Mouse (Mus musculus) CH12.LX (cell line): Measurements from ENCODE around the gene Olfr418. TPM values are rescaled to one million over a fixed set of nuclear protein-coding genes. Genes with fewer than 3 reads are reported as not detected.

Source experiments
- DNase-seq: peaks from one replicate; pipeline ENCODE4 v3.0.0-alpha.2; 2013; ENCODE audit errors: extremely low read depth
- H3K27ac ChIP-seq: 2 replicates; pipeline ENCODE4 v1.5.1; 2012; ENCODE audit warnings: low read depth, mild to moderate bottlenecking, control low read depth, moderate library complexity; ENCODE audit not compliant: insufficient read depth
- H3K27me3 ChIP-seq: replicated peaks from 2 replicates; pipeline ENCODE3; 2012; ENCODE audit warnings: inconsistent platforms
- H3K36me3 ChIP-seq, 2 experiments: replicated peaks in 1 of 2; 2 replicates each; pipeline versions ENCODE3 to v1.6.1; 2012; ENCODE audit warnings: inconsistent platforms in 1 of 2, low read length in 1 of 2, mild to moderate bottlenecking in 1 of 2, mixed read lengths in 1 of 2, moderate library complexity in 1 of 2; ENCODE audit not compliant: control insufficient read depth in 1 of 2, insufficient read depth in 1 of 2
- H3K4me1 ChIP-seq, 2 experiments: 2 replicates each; pipeline ENCODE4 v1.6.1; 2012; ENCODE audit warnings: inconsistent platforms in 1 of 2, moderate library complexity in 1 of 2; ENCODE audit not compliant: insufficient read depth in 2 of 2, control insufficient read depth in 1 of 2
- H3K4me2 ChIP-seq: 2 replicates; pipeline ENCODE4 v1.6.1; 2012; ENCODE audit warnings: low read depth, mild to moderate bottlenecking, control low read depth; ENCODE audit not compliant: poor library complexity, insufficient read depth, severe bottlenecking
- H3K4me3 ChIP-seq, 3 experiments: fragments of 150-350 bp in 1 of 3; sonication (generic) in 1 of 3; replicated peaks in 1 of 3; 2 replicates each; pipeline versions ENCODE3 to v1.5.1; 2011 to 2012; ENCODE audit warnings: low read depth in 2 of 3, low read length in 2 of 3, mild to moderate bottlenecking in 2 of 3, moderate library complexity in 2 of 3, control low read depth in 1 of 3, improper control_type of control experiment in 1 of 3, inconsistent platforms in 1 of 3, mixed read lengths in 1 of 3; ENCODE audit not compliant: poor library complexity in 1 of 3
- H3K79me2 ChIP-seq: replicated peaks from 2 replicates; pipeline ENCODE4 v1.6.1; 2012; ENCODE audit warnings: mild to moderate bottlenecking, moderate library complexity; ENCODE audit not compliant: control insufficient read depth, poor library complexity, insufficient read depth, severe bottlenecking; ENCODE audit errors: extremely low read depth
- H3K9ac ChIP-seq: 2 replicates; pipeline ENCODE4 v1.6.1; 2012; ENCODE audit warnings: low read depth, mild to moderate bottlenecking, control low read depth, moderate library complexity; ENCODE audit not compliant: insufficient read depth
- H3K9me3 ChIP-seq: replicated peaks from 2 replicates; pipeline ENCODE3; 2012; ENCODE audit warnings: low read length, inconsistent platforms, mixed read lengths
- BHLHE40 ChIP-seq: IDR thresholded peaks from 2 replicates; pipeline ENCODE4 v1.6.1; 2011; ENCODE audit warnings: mild to moderate bottlenecking, low read depth, low read length, improper control_type of control experiment
- CHD1 ChIP-seq: IDR thresholded peaks from 2 replicates; pipeline ENCODE4 v1.6.1; 2012; ENCODE audit warnings: low read depth, low read length, improper control_type of control experiment, inconsistent platforms
- CTCF ChIP-seq, 2 experiments: IDR thresholded peaks in 1 of 2; conservative IDR thresholded peaks in 1 of 2; 2 replicates each; pipeline ENCODE4 v1.5.1; 2011 to 2012; ENCODE audit warnings: low read depth in 2 of 2, low read length in 2 of 2, improper control_type of control experiment in 1 of 2, inconsistent platforms in 1 of 2, mild to moderate bottlenecking in 1 of 2, moderate library complexity in 1 of 2
- E2F4 ChIP-seq: IDR thresholded peaks from 2 replicates; pipeline ENCODE4 v1.6.1; 2011; ENCODE audit warnings: low read depth, low read length, improper control_type of control experiment; ENCODE audit not compliant: insufficient replicate concordance
- ELF1 ChIP-seq: IDR thresholded peaks from 2 replicates; pipeline ENCODE4 v1.6.1; 2014; ENCODE audit warnings: low read depth, mild to moderate bottlenecking, inconsistent platforms, low read length, improper control_type of control experiment
- EP300 ChIP-seq: IDR thresholded peaks from 2 replicates; pipeline ENCODE4 v1.6.1; 2011; ENCODE audit warnings: low read length, improper control_type of control experiment
- ETS1 ChIP-seq: conservative IDR thresholded peaks from 2 replicates; pipeline ENCODE4 v1.6.1; 2012; ENCODE audit warnings: low read depth, mild to moderate bottlenecking, inconsistent platforms, low read length, improper control_type of control experiment, moderate library complexity
- GABPA ChIP-seq: IDR thresholded peaks from 2 replicates; pipeline ENCODE4 v1.6.1; 2012; ENCODE audit warnings: low read depth, low read length, improper control_type of control experiment, inconsistent platforms; ENCODE audit not compliant: insufficient replicate concordance
- IRF4 ChIP-seq: IDR thresholded peaks from 2 replicates; pipeline ENCODE4 v1.6.1; 2014; ENCODE audit warnings: low read depth, mild to moderate bottlenecking, inconsistent platforms, low read length, improper control_type of control experiment
- JUN ChIP-seq: IDR thresholded peaks from 2 replicates; pipeline ENCODE4 v1.6.1; 2011; ENCODE audit warnings: low read depth, mild to moderate bottlenecking, low read length, improper control_type of control experiment, moderate library complexity; ENCODE audit not compliant: insufficient read depth
- JUND ChIP-seq: conservative IDR thresholded peaks from 2 replicates; pipeline ENCODE4 v1.6.1; 2011; ENCODE audit warnings: low read depth, low read length, improper control_type of control experiment
- MAX ChIP-seq: IDR thresholded peaks from 2 replicates; pipeline ENCODE4 v1.6.1; 2011; ENCODE audit warnings: low read length, improper control_type of control experiment
- MAZ ChIP-seq: IDR thresholded peaks from 2 replicates; pipeline ENCODE4 v1.6.1; 2012; ENCODE audit warnings: low read depth, mild to moderate bottlenecking, inconsistent platforms, low read length, improper control_type of control experiment, moderate library complexity
- MXI1 ChIP-seq: IDR thresholded peaks from 2 replicates; pipeline ENCODE4 v1.6.1; 2011; ENCODE audit warnings: mild to moderate bottlenecking, low read depth, low read length, improper control_type of control experiment
- MYC ChIP-seq: IDR thresholded peaks from 2 replicates; pipeline ENCODE4 v1.6.1; 2011; ENCODE audit warnings: low read depth, mild to moderate bottlenecking, improper control_type of control experiment, low read length
- NELFE ChIP-seq: IDR thresholded peaks from 2 replicates; pipeline ENCODE4 v1.6.1; 2011; ENCODE audit warnings: low read depth, low read length, improper control_type of control experiment
- PAX5 ChIP-seq: IDR thresholded peaks from 2 replicates; pipeline ENCODE4 v1.6.1; 2012; ENCODE audit warnings: low read length, inconsistent platforms, mixed read lengths
- POLR2A ChIP-seq: IDR thresholded peaks from 2 replicates; pipeline ENCODE4 v1.6.1; 2011; ENCODE audit warnings: low read depth, mild to moderate bottlenecking, improper control_type of control experiment, low read length
- POLR2AphosphoS2 ChIP-seq: IDR thresholded peaks from 2 replicates; pipeline ENCODE4 v1.6.1; 2011; ENCODE audit warnings: low read depth, low read length, improper control_type of control experiment
- RAD21 ChIP-seq: IDR thresholded peaks from 2 replicates; pipeline ENCODE4 v1.6.1; 2011; ENCODE audit warnings: low read depth, mild to moderate bottlenecking, low read length, improper control_type of control experiment, moderate library complexity
- RCOR1 ChIP-seq: conservative IDR thresholded peaks from 2 replicates; pipeline ENCODE4 v1.6.1; 2012; ENCODE audit warnings: low read depth, mild to moderate bottlenecking, inconsistent platforms, low read length, improper control_type of control experiment
- SMC3 ChIP-seq: IDR thresholded peaks from 2 replicates; pipeline ENCODE4 v1.6.1; 2011; ENCODE audit warnings: low read depth, low read length, improper control_type of control experiment
- TBP ChIP-seq: conservative IDR thresholded peaks from 2 replicates; pipeline ENCODE4 v1.6.1; 2011; ENCODE audit warnings: low read depth, low read length, improper control_type of control experiment
- TCF12 ChIP-seq: IDR thresholded peaks from 2 replicates; pipeline ENCODE4 v1.6.1; 2014; ENCODE audit warnings: low read depth, mild to moderate bottlenecking, inconsistent platforms, low read length, improper control_type of control experiment
- UBTF ChIP-seq: IDR thresholded peaks from 2 replicates; pipeline ENCODE4 v1.6.1; 2012; ENCODE audit warnings: low read depth, mild to moderate bottlenecking, inconsistent platforms, low read length, improper control_type of control experiment, moderate library complexity
- ZKSCAN1 ChIP-seq: IDR thresholded peaks from 2 replicates; pipeline ENCODE4 v1.6.1; 2012; ENCODE audit warnings: low read depth, inconsistent platforms, low read length, improper control_type of control experiment, borderline replicate concordance
- ZMIZ1 ChIP-seq: IDR thresholded peaks from 2 replicates; pipeline ENCODE4 v1.6.1; 2012; ENCODE audit warnings: low read depth, mild to moderate bottlenecking, inconsistent platforms, low read length, improper control_type of control experiment
- ZNF384 ChIP-seq: IDR thresholded peaks from 2 replicates; pipeline ENCODE4 v1.6.1; 2012; ENCODE audit warnings: low read depth, low read length, improper control_type of control experiment, inconsistent platforms
- dilution Hi-C: fragments of 300-500 bp; cut with MboI; formaldehyde crosslinking; loops from 2 replicates; pipeline ENCODE4 v1.14.3; 2020; ENCODE audit warnings: low sequenced_read_pairs; ENCODE audit not compliant: extremely low pct_unique_long_range_greater_than_20kb, extremely low pct_ligation_motif_present
- in situ Hi-C: fragments of 300-500 bp; cut with MboI; formaldehyde crosslinking; loops from 3 replicates; pipeline ENCODE4 v1.14.3; 2019; ENCODE audit warnings: low sequenced_read_pairs, low pct_ligation_motif_present, low pct_unique_long_range_greater_than_20kb, mixed read lengths
- polyA plus RNA-seq: library from polyadenylated mRNA; unstranded; fragments of >175 nt; gene quantifications from 2 replicates; pipeline ENCODE4 v1.2.1, GENCODE M21; 2012; ENCODE audit warnings: low read depth; ENCODE audit not compliant: insufficient read length
- total RNA-seq, 2 experiments: library from RNA; depleted of rRNA; stranded (reverse); fragments of 300-350 nt in 1 of 2; fragments of >200 nt in 1 of 2; gene quantifications; 2 replicates each; pipeline ENCODE4 v1.2.3; 2012 to 2014

Gene Olfr418
- total and polyA plus RNA-seq, 3 experiments: not detected

GRCm38 (mm10) chr1:173315725-173316124 is 49.9 kb downstream of the Olfr418 start:
- H3K9me3 ChIP-seq: no peaks in the 10 kb centered on the region
- dilution Hi-C loops (no loop called here), in situ Hi-C loops (no loop called here)
- TF ChIP-seq MAX: no peak
- TF ChIP-seq JUND: no peak
- no peak for TF ChIP-seq ETS1
- TF ChIP-seq SMC3: no peak
- TF ChIP-seq RAD21: no peak
- no peak for TF ChIP-seq CHD1
- no peak for TF ChIP-seq POLR2AphosphoS2
- TF ChIP-seq GABPA: no peak
- no peak for TF ChIP-seq UBTF
- no peak for TF ChIP-seq MYC
- TF ChIP-seq CTCF (conservative IDR thresholded peaks at IDR 0.05 in 1 of 2, IDR thresholded peaks at IDR 0.05 in 1 of 2; ENCODE audit: low read depth in 2 of 2, low read length in 2 of 2): no peak
- no peak for TF ChIP-seq RCOR1
- TF ChIP-seq PAX5: no peak
- TF ChIP-seq EP300: no peak
- TF ChIP-seq ZKSCAN1: no peak
- no peak for TF ChIP-seq E2F4
- TF ChIP-seq BHLHE40: no peak
- DNase-seq: no peak
- no peak overlapping the region for H3K4me2 ChIP-seq
- no peak overlapping the region for H3K9ac ChIP-seq
- no peak overlapping the region for H3K27ac ChIP-seq
- H3K4me1 ChIP-seq: no peaks in the 10 kb centered on the region
- no peaks in the 10 kb centered on the region for H3K79me2 ChIP-seq
- H3K4me3 ChIP-seq: no peak overlapping the region
- no peaks in the 10 kb centered on the region for H3K36me3 ChIP-seq
- H3K27me3 ChIP-seq: no peaks in the 10 kb centered on the region

GRCm38 (mm10) chr1:173317925-173318477 is 52.2 kb downstream of the Olfr418 start:
- 0 out of 4 replicates have a peak, but pooled peaks cover 0 to 3% of the 10 kb centered on the region in 2 experiments for H3K4me1 ChIP-seq
- in situ Hi-C loops (no loop called here), dilution Hi-C loops (no loop called here)
- no peaks in the 10 kb centered on the region for H3K9me3 ChIP-seq
- H3K27ac ChIP-seq: no peak overlapping the region
- TF ChIP-seq TCF12 (no peak), MAZ (no peak), CHD1 (no peak), JUND (no peak), MAX (no peak), ZNF384 (no peak), MXI1 (no peak), JUN (no peak), E2F4 (no peak), POLR2AphosphoS2 (no peak), RCOR1 (no peak), NELFE (no peak), POLR2A (no peak), ETS1 (no peak), TBP (no peak), IRF4 (no peak), ELF1 (no peak), ZMIZ1 (no peak), RAD21 (no peak)
- H3K36me3 ChIP-seq: no peaks in the 10 kb centered on the region
- no peak for DNase-seq
- no peak overlapping the region for H3K4me2 ChIP-seq
- no peak overlapping the region for H3K9ac ChIP-seq
- H3K4me3 ChIP-seq: no peak overlapping the region
- H3K27me3 ChIP-seq: no peaks in the 10 kb centered on the region
- no peaks in the 10 kb centered on the region for H3K79me2 ChIP-seq
